Mouse (Mus musculus): Measurements from ENCODE around the gene Zfr.

Zfr gene

GRCm38 (mm10) chr15:12225062-12225461, 107.4 kb downstream of the Zfr start:
- in situ Hi-C loops (cut with MboI; ENCODE audit: low pct_unique_long_range_greater_than_20kb in 1 of 2, low sequenced_read_pairs in 2 of 2, unreplicated experiment in 1 of 2) = no loop called here

GRCm38 (mm10) chr15:12226908-12227307, 109.3 kb downstream of the Zfr start:
- in situ Hi-C loops (cut with MboI; ENCODE audit: low pct_unique_long_range_greater_than_20kb in 1 of 2, low sequenced_read_pairs in 2 of 2, unreplicated experiment in 1 of 2) = no loop called here

GRCm38 (mm10) chr15:12227355-12227754, 109.7 kb downstream of the Zfr start:
- in situ Hi-C loops (cut with MboI; ENCODE audit: low pct_unique_long_range_greater_than_20kb in 1 of 2, low sequenced_read_pairs in 2 of 2, unreplicated experiment in 1 of 2) = no loop called here

- in situ Hi-C loops (cut with MboI; ENCODE audit: low pct_unique_long_range_greater_than_20kb in 1 of 2, low sequenced_read_pairs in 2 of 2, unreplicated experiment in 1 of 2) = no loop called here
Observed at GRCm38 (mm10) chr15:12229603-12230242, 112.1 kb downstream of the Zfr start.

GRCm38 (mm10) chr15:12230243-12230935, 112.8 kb downstream of the Zfr start:
- in situ Hi-C loops (cut with MboI; ENCODE audit: low pct_unique_long_range_greater_than_20kb in 1 of 2, low sequenced_read_pairs in 2 of 2, unreplicated experiment in 1 of 2) = no loop called here

GRCm38 (mm10) chr15:12231462-12231861, 113.8 kb downstream of the Zfr start:
- in situ Hi-C loops (cut with MboI; ENCODE audit: low pct_unique_long_range_greater_than_20kb in 1 of 2, low sequenced_read_pairs in 2 of 2, unreplicated experiment in 1 of 2) = no loop called here

GRCm38 (mm10) chr15:12232429-12232828, 114.8 kb downstream of the Zfr start:
- in situ Hi-C loops (cut with MboI; ENCODE audit: low pct_unique_long_range_greater_than_20kb in 1 of 2, low sequenced_read_pairs in 2 of 2, unreplicated experiment in 1 of 2) = no loop called here

GRCm38 (mm10) chr15:12233021-12233420, 115.4 kb downstream of the Zfr start:
- in situ Hi-C loops (cut with MboI; ENCODE audit: low pct_unique_long_range_greater_than_20kb in 1 of 2, low sequenced_read_pairs in 2 of 2, unreplicated experiment in 1 of 2) = no loop called here
